Mouse (Mus musculus) heart, postnatal 4 days (tissue): ENCODE measurements around the gene Sun1. TPM values are rescaled to one million over a fixed set of nuclear protein-coding genes. Genes with fewer than 3 reads are reported as not detected.

Experiments
- DNase-seq: peaks from one replicate; pipeline ENCODE4 v3.0.0; 2021
- total RNA-seq, 2 experiments: library from RNA; stranded (reverse); gene quantifications; 2 replicates each; pipeline ENCODE4 v1.2.3; 2021

Gene Sun1
- total RNA-seq, 2 experiments from 2014 or later: 40.7 to 43.0 TPM

DNA sequence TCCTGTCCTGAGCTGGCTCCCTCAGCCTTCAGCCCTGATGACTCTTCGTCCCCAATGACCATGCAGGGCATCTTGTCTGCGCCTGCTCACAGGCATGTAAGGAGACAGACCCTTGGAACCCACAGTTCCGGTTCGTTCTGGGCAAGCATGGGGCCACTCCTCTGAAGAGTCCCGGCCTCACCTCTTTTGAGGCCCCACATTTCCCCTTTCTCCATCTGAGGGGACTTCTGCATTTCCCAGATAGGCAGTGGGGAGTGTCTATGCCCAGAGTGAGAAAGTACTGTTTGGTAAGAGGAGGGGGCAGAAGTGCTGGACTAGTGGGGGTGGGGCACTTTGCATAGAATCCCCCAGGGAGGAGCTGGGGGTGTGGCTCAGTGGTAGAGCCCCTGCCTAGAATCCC lies 86.7 kb downstream of the Sun1 start:
- no peak for DNase-seq

DNA sequence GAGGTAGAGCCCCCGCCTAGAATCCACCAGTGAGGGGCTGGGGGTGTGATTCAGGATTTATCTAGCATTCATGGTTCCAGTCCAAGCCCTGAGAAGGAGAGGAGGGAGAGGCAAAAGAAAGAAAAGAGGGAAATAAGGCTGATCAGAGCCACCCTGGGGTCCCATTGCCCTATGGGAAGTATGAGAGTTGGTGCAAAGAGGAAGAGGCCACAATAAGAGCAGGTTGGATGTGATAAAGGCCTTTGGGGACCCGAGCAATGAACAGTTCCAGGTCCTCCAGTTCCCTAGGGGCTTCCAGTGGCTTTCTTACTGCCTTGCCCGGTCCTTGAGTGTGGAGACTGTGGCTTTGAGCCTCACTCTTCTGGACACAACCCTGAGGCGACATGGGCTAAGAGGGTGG lies 87.3 kb downstream of the Sun1 start:
- DNase-seq: no peak

DNA sequence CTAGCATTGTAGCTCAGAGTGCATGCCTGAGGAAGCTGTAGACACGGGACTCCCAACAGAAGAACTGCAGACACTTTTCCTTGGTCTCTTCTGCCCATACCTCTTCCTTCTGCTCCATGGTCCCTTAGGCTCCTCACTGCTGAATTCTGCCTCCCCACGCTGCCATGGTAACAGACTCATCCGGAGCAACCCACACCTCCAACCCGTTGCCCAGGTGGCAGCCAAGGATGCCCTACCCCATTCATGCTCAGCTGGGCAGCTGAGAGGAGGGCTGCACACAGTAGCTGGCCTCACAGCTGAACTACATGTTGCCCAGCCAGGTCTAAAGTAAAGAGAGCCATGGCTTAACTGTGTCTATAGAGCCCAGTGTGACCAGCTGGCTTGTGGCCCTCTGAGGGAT lies 88.2 kb downstream of the Sun1 start:
- DNase-seq: no peak

DNA sequence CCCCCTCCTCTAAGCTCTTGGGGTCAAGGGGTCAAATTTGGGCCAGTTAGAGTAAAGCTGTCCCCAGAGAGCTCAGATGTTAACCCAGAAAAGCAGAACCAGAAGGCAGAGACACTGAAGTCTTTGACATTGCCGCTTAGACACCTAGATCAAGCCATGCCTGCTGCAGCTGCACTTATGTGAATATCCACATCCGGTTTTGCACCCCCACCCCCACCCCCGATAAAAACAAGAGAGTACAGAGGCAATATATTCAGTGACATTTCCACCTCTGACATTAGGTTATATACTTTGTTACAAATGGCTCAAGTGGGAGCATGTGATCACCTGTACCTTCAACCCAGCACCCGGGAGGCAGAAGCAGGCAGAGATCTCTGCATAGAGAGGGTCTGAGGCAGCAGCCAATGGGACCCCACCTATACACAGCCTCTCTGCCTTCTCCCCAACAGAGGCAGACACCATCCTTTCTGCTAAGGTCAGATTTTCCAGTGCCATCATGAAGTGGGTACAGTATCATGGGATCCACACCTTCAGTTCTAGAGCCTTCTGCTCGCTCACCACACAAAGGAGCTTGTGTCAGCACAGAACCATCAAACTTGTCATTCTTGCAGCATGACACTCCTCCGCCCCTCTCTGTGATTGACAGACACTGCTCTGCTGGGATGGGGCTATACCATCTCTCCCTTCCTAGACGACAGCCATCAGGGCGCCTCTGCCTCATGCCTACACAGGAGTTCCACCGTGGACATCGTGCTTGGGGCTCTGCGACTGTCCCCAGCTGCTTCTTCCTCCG lies 90.2 kb downstream of the Sun1 start:
- no peak for DNase-seq

DNA sequence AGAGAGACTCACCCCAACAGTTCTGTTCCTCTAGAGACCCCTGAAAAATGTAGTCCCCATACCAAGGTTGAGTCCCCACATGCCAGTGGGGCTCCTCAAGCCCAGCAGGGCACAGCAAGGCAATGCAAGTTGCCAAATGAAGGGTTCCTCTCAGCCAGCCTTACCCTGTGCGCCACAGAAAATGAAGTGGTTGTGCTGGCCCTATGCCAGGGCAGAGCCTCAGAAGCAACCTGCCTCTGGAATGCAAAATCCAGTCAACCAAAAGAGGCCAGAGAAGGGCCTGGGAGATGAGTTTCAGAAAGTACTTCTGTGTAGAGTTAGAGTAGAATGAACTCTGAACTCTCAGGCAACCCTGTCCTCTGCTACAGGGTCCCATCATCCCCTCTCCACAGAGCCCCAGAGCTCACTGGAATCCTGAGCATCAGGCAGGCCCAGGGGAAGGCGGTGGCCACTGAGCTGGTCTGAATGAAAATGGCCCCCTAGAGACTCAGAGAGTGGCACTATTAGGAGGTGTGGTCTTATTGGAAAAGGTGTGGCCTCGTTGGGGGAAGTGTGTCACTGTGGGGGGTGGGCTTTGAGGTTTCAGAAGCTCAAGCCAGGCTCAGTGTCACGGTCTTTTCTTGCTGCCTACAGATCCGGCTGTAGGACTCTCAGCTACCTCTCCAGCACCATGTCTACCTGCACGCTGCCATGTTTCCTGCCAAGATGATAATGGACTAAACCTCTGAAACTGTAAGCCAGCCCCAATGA lies 91.5 kb downstream of the Sun1 start:
- peak; percentile 35 for DNase-seq

DNA sequence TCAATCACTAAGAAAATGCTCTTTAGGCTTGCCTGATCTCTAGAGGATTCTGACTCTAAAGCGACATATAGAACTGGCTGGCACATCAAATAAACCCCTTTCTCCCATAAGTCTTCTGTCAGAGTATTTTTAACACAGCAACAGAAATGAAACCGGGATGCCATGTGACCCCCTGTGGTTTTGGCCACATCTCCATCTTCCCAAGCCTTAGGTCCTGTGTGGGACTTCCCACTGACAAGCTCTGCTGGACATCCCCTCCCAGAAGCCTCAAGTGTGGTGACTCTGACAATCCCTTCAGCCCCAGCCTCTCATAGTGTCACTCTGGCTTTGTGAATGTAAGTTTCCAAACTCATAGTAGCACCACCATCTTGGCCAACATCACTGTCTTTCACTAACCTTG lies 93.7 kb downstream of the Sun1 start:
- no peak for DNase-seq

DNA sequence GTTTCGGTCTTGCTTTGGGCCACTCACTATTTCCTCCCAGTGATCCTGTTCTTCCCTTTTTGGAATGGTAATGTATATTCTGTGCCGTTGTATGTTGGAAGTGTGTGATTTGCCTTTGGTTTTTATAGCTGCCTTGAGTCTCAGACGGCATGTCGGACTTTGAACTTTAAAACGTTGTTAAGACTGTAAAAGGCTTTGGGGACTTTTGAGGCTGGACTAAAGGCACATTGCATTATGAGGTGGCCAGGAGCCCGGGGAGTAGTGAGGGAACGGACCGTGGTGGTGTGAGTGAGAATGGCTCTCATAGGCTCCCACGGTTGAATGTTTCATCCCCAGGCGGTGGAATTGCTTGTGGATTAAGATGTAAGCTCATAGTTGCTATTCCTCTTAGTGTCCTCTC lies 96.7 kb downstream of the Sun1 start:
- DNase-seq: no peak

DNA sequence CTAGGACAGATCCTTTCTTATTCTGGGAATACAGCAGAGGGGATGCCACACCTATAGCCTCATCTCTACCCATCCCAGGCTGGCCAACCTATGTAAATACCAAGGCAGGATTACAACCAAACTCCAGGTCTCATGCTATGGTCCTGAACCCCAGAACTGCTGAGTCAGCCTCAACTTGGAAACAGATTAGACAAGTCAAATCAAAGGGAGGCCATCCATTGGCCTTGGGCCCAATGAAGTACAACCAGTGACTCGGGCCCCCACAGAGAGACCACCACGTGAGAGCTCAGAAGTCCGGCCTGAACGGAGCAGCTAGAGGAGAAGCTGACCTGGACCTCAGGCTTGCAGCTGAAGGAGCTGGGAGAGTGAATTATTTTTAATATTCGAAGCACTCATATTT lies 97.3 kb downstream of the Sun1 start:
- no peak for DNase-seq

Other genes with a start within 250 kb of the Sun1 start
- 10 to 100 TPM; 54.5 to 59.3 TPM for gene Pdgfa, start 203.3 kb upstream of the Sun1 start, total RNA-seq
- 1 to 10 TPM; 2.3 to 2.8 TPM for gene Prkar1b, start 50.6 kb upstream of the Sun1 start, total RNA-seq
- 10 to 100 TPM; 19.1 to 19.5 TPM for gene Dnaaf5, start 50.4 kb upstream of the Sun1 start, total RNA-seq
- gene Get4, start 51.7 kb downstream of the Sun1 start, total RNA-seq: 10 to 100 TPM; 76.4 to 80.4 TPM
- gene Adap1, start 125.0 kb downstream of the Sun1 start, total RNA-seq: 1 to 10 TPM; 1.8 to 2.4 TPM
- gene Cox19, start 150.8 kb downstream of the Sun1 start, total RNA-seq: 10 to 100 TPM; 76.9 to 79.3 TPM
- not detected for gene Cyp2w1, start 152.0 kb downstream of the Sun1 start, total RNA-seq
- gene Gpr146, start 177.1 kb downstream of the Sun1 start, total RNA-seq: 10 to 100 TPM; 23.3 to 28.2 TPM
- gene C130050O18Rik, start 204.6 kb downstream of the Sun1 start, total RNA-seq: under 1 TPM; 0.47 to 0.74 TPM
- 1 to 10 TPM; 1.8 to 2.3 TPM for gene Gper1, start 222.5 kb downstream of the Sun1 start, total RNA-seq